24 mouse cellular contexts compared by ENCODE assay signal in the genomic region with DNA sequence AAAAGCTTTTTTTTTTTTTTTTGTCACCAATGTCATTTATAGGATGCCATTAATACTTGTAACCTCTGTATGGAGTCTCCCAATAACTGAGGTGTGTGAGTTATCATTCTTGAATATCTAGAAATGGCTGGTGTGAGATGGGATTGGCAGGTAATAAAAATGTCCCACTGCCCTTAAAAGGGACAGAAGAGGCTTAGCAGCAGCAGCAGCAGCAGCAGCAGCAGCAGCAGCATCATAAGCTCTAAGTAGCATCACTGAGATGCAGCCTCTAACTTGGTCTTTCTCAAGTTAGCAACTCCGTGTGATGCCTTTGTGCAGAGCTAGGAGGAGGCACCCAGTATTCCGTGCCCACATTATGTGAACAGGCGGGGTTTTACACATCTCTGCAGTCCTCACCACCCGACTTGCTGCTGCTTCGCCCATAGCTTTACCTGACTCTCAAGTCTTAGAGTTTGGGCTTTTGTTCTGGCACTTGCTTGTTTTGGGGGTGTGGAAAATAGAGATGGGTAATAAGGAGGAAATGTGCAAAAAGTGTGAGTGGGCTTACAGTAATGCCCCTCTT. TPM values are rescaled to one million over a fixed set of nuclear protein-coding genes. Genes with fewer than 3 reads are reported as not detected.
"Had no signal": no experiment of that assay in that cellular context is flagged by ENCODE, and none has a peak within 500 bp of the region (broad histone marks: within the 10 kb centered on the region; RNA-seq: fewer than 3 reads in every experiment).

No protein-coding gene starts in this region.

- H3K4me2 ChIP-seq: heart, embryonic 12.5 days; hindbrain, embryonic 13.5 days; hindbrain, embryonic 15.5 days; intestine, embryonic 15.5 days; limb, embryonic 12.5 days; liver, embryonic 11.5 days; liver, embryonic 13.5 days; liver, embryonic 15.5 days had no signal

- DNase-seq: gastrocnemius, postnatal 10 days; gastrocnemius, postnatal 36 days; heart, adult 18-20 months; heart, postnatal 10 days; kidney, adult 18-20 months; kidney, adult 8-10 months; liver; liver, embryonic 13.5 days had no signal

- H3K27me3 ChIP-seq: heart, embryonic 12.5 days; hindbrain, embryonic 13.5 days; hindbrain, embryonic 15.5 days; intestine, embryonic 15.5 days; limb, embryonic 12.5 days; liver, embryonic 13.5 days; liver, embryonic 15.5 days had no signal

- ATAC-seq: hindbrain, postnatal 0 days; intestine, embryonic 15.5 days; intestine, postnatal 0 days had no signal

- H3K36me3 ChIP-seq: heart, embryonic 10.5 days; heart, embryonic 12.5 days; hindbrain, embryonic 13.5 days; hindbrain, embryonic 15.5 days; intestine, embryonic 15.5 days; limb, embryonic 10.5 days; limb, embryonic 12.5 days; liver, embryonic 13.5 days; liver, embryonic 15.5 days had no signal

- H3K27ac ChIP-seq: gastrocnemius, adult 2 months; heart, embryonic 10.5 days; hindbrain, embryonic 13.5 days; hindbrain, embryonic 15.5 days; hindbrain, postnatal 0 days; intestine, embryonic 15.5 days; left cerebral cortex, adult 2 months; limb, embryonic 10.5 days; limb, embryonic 12.5 days; liver, embryonic 13.5 days; liver, embryonic 15.5 days had no signal

- H3K9me3 ChIP-seq: heart, embryonic 10.5 days; heart, embryonic 12.5 days; hindbrain, embryonic 13.5 days; hindbrain, embryonic 15.5 days; intestine, embryonic 15.5 days; limb, embryonic 10.5 days; limb, embryonic 12.5 days; liver, embryonic 13.5 days; liver, embryonic 15.5 days had no signal

- H3K9ac ChIP-seq: heart, embryonic 12.5 days; hindbrain, embryonic 13.5 days; hindbrain, embryonic 15.5 days; intestine, embryonic 15.5 days; limb, embryonic 12.5 days; liver, embryonic 13.5 days; liver, embryonic 15.5 days had no signal

- H3K4me3 ChIP-seq: gastrocnemius, adult 2 months; heart, embryonic 10.5 days; heart, embryonic 12.5 days; hindbrain, embryonic 13.5 days; hindbrain, embryonic 15.5 days; intestine, embryonic 15.5 days; left cerebral cortex, adult 2 months; limb, embryonic 10.5 days; limb, embryonic 12.5 days; liver, embryonic 13.5 days; liver, embryonic 15.5 days had no signal

RNA-seq across cellular contexts. Expression of a gene that starts 55.6 kb away (rescaled TPM):
- total RNA-seq: gastrocnemius, adult 2 months; gastrocnemius, postnatal 10 days; gastrocnemius, postnatal 36 days; hematopoietic stem cell, adult 5-6 weeks had no signal
- polyA plus RNA-seq: heart, embryonic 14.5 days; heart, embryonic 16.5 days; limb, embryonic 10.5 days; limb, embryonic 12.5 days; liver, embryonic 11.5 days; liver, embryonic 13.5 days had no signal
